Mouse (Mus musculus): ENCODE results near the gene Agbl5. TPM values are rescaled to one million over a fixed set of nuclear protein-coding genes. Genes with fewer than 3 reads are reported as not detected.

Agbl5 gene
- polyA plus RNA-seq, 1 experiment from 2014 or later: 5.5 TPM

DNA sequence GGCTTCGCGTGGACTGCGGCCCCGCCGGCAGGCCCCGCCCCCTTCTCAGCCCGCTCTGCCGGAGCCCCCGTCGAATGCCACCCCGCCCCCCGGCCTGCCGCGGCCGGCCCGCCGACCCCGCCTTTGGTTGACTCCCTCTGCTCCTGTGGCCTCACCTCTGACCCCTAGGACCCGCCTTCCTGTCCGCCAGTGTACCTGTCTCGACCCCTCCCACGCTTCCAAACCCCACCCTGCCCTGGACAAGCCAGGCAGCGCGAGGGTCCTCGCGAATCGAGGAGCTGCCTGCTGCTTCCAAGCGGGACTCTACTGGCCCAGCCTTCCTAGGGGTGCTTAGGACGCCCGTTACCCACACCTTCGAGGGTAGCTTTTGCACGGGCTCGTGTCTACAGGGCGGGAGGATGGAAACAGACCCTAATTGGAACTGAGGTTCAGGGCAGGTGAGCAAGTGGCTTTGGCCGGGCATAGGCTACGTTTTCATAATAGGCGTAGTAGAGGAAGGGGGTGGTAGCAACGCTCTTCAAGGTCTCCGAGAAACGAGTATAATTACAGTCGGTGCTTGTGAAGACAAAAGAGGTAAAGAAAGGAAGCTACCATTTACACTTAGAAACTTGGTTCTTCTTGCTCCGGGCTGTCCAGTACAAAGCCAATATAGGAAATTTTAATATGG, 727 bp downstream of the Agbl5 start:
- Histone ChIP-seq H3K4me3 (ENCODE audit: low read depth, low read length) (peak overlapping the region; percentile 62), H3K27me3 (replicated peaks; ENCODE audit: control insufficient read depth, insufficient read depth, low read length) (no peaks in the 10 kb centered on the region), H3K9me3 (ENCODE audit: control insufficient read depth) (no peaks in the 10 kb centered on the region), H3K36me3 (ENCODE audit: control insufficient read depth, insufficient read depth) (peaks cover 26% of the 10 kb centered on the region), H3K4me1 (replicated peaks; ENCODE audit: control insufficient read depth, insufficient read depth, low read length) (no peaks in the 10 kb centered on the region), H3K27ac (ENCODE audit: low read depth, low read length) (peak overlapping the region; percentile 91), H3K4me2 (replicated peaks; ENCODE audit: low read depth) (peak overlapping the region; percentile 91), H3K9ac (ENCODE audit: low read depth, low read length) (peak overlapping the region; percentile 73)
- peak; percentile 2 for ATAC-seq
- TF ChIP-seq CTCF (IDR thresholded peaks at IDR 0.05; ENCODE audit: low read depth): no peak
- under 1% methylated on average over 40 of the region's 42 CpGs for WGBS

DNA sequence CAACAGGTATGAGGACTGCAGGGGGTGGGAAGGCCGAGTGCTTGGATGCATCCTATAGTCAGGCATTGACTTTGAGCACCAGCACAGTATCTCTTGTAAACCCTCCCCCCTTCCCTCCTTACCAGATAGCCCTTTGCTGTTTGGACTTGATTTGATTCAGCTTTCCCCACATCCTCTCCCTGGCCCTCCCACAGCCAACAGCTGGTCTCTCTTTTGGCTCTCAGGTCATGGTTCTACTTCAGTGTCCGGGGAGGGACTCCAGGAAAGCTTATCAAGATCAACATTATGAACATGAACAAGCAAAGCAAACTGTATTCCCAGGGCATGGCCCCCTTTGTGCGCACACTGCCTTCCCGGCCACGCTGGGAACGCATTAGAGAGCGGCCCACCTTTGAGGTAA, 1.9 kb downstream of the Agbl5 start:
- 62% methylated on average over 7 of the region's 7 CpGs for WGBS
- peak overlapping the region; percentile 15 for H3K27ac ChIP-seq (ENCODE audit: low read depth, low read length)
- H3K4me3 ChIP-seq (ENCODE audit: low read depth, low read length): no peak overlapping the region
- ATAC-seq: no peak
- no peaks in the 10 kb centered on the region for H3K4me1 ChIP-seq (replicated peaks; ENCODE audit: control insufficient read depth, insufficient read depth, low read length)
- no peak overlapping the region for H3K9ac ChIP-seq (ENCODE audit: low read depth, low read length)
- no peaks in the 10 kb centered on the region for H3K27me3 ChIP-seq (replicated peaks; ENCODE audit: control insufficient read depth, insufficient read depth, low read length)
- no peaks in the 10 kb centered on the region for H3K9me3 ChIP-seq (ENCODE audit: control insufficient read depth)
- peak overlapping the region; percentile 17; the same call in 1 of the 2 replicates for H3K4me2 ChIP-seq (replicated peaks; ENCODE audit: low read depth)
- TF ChIP-seq CTCF (IDR thresholded peaks at IDR 0.05; ENCODE audit: low read depth): no peak
- peaks cover 35% of the 10 kb centered on the region for H3K36me3 ChIP-seq (ENCODE audit: control insufficient read depth, insufficient read depth)

DNA sequence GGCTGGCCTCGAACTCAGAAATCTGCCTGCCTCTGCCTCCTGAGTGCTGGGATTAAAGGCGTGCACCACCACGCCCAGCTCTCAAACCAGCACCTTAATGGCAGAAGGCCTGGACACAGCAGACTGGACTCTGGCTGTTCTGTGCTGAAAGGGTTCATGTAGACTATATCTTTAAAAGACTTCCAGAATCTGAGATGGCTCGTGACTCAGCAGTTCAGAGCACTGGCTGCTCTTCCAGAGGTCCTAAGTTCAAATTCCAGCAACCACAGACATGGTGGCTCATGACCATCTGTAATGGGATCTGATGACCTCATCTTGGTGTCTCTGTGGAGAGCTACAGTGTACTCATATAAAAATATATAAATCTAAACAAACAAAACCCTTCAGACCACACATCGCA, 13.4 kb downstream of the Agbl5 start:
- ATAC-seq: peak; percentile 60
- peaks cover 25% of the 10 kb centered on the region for H3K36me3 ChIP-seq (ENCODE audit: control insufficient read depth, insufficient read depth)
- no peaks in the 10 kb centered on the region; the same call in none of the 2 replicates for H3K4me1 ChIP-seq (replicated peaks; ENCODE audit: control insufficient read depth, insufficient read depth, low read length)
- H3K27me3 ChIP-seq (replicated peaks; ENCODE audit: control insufficient read depth, insufficient read depth, low read length): no peaks in the 10 kb centered on the region
- H3K9me3 ChIP-seq (ENCODE audit: control insufficient read depth): no peaks in the 10 kb centered on the region
- H3K4me3 ChIP-seq (ENCODE audit: low read depth, low read length): no peak overlapping the region
- no peak for TF ChIP-seq CTCF (IDR thresholded peaks at IDR 0.05; ENCODE audit: low read depth)
- no peak overlapping the region for H3K9ac ChIP-seq (ENCODE audit: low read depth, low read length)
- no peak overlapping the region for H3K4me2 ChIP-seq (replicated peaks; ENCODE audit: low read depth)
- H3K27ac ChIP-seq (ENCODE audit: low read depth, low read length): no peak overlapping the region
- WGBS: 81% methylated on average over 5 of the region's 5 CpGs

DNA sequence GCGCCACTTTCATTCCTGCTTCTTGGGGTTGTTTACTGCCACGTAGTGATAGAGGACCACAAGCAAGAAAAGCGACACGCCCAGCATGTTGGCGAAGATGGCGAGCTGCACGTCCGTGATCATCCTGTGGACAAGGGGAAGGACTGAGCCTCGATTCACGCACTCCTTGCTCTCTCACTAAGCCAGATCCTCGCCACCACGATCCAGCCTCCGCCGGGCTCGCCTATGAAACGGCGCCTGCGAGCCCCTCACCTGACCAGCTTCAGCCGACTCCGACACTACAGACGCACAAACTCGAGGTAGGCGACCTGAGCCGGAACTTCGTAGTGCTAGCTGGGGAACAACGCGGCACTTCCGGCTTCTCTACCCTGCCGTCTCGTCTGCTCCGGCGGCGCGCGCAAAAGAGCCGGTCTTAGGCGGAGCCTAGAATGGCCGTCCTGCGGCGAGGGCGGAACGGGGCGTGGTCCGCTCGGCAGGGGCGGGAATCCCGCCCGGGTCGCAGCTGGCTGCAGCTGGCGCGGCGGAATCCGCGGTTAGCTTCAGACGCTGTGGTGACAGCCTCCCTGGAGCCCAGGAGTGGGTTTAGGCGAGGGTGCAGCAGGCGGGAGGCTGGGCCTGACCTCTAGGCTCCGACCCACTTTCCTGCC, 19.0 kb downstream of the Agbl5 start, which contains the start of gene Ost4:
TSS of gene Ost4 (minus strand) at position 376 of the 647 bp plus-strand sequence.
- Histone ChIP-seq H3K9me3 (ENCODE audit: control insufficient read depth) (no peaks in the 10 kb centered on the region), H3K9ac (ENCODE audit: low read depth, low read length) (peak within 1 kb of the TSS; percentile 81), H3K4me3 (ENCODE audit: low read depth, low read length) (peak within 1 kb of the TSS; percentile 75), H3K27me3 (replicated peaks; ENCODE audit: control insufficient read depth, insufficient read depth, low read length) (no peaks in the 10 kb centered on the region), H3K27ac (ENCODE audit: low read depth, low read length) (peak within 1 kb of the TSS; percentile 95), H3K4me2 (replicated peaks; ENCODE audit: low read depth) (peak within 1 kb of the TSS; percentile 90), H3K4me1 (replicated peaks; ENCODE audit: control insufficient read depth, insufficient read depth, low read length) (peaks cover 24% of the 10 kb centered on the region), H3K36me3 (ENCODE audit: control insufficient read depth, insufficient read depth) (peaks cover 25% of the 10 kb centered on the region)
- ATAC-seq: peak; percentile 89
- WGBS: under 1% methylated on average over 58 of the region's 58 CpGs
- no peak for TF ChIP-seq CTCF (IDR thresholded peaks at IDR 0.05; ENCODE audit: low read depth)

DNA sequence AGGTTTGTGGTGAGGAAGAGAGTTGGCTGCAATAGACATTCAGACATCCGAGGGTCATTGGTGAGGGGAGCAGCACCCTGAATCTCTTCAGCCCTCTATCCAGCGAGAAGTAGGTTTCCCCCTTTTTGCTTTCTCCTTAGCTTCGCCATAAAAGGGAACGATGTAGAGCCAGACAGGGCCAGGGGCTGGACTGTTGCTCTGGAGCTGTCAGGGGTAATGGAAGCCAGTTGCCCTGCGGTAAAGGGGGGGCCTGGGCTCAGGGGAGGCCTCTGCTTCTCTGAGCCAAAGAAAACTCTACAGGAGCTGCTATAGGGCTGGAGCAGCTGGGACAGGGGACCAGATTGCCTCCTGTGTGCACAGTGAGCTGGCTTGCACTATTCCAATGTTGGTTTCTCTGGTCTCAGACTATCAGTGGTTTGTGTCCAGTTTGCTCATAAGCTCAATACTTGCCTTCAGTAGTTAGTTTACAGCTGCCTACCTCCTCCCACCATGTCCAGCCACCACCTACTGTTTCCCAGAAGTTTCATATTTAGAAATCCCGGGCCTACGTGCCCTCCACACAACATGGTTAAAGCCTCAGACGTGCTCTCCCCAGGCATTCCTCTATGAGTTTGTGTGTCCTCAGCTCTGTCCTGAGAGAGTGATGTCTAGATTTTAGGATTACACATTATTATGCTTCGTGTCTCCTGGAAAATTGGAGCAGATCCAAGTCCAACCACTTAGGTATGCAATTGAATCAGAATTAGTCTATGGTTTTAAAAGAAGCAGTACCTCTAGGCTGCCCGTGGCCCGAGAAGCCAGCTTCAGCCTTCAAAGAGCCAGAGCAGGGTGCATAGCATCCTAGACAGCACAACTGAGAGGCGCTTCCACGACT, 20.2 kb downstream of the Agbl5 start:
- peak overlapping the region; percentile 90 for H3K4me2 ChIP-seq (replicated peaks; ENCODE audit: low read depth)
- H3K27me3 ChIP-seq (replicated peaks; ENCODE audit: control insufficient read depth, insufficient read depth, low read length): no peaks in the 10 kb centered on the region
- H3K4me1 ChIP-seq (replicated peaks; ENCODE audit: control insufficient read depth, insufficient read depth, low read length): peaks cover 24% of the 10 kb centered on the region
- H3K9ac ChIP-seq (ENCODE audit: low read depth, low read length): peak overlapping the region; percentile 69; the same call in 1 of the 2 replicates
- no peak for ATAC-seq
- H3K9me3 ChIP-seq (ENCODE audit: control insufficient read depth): no peaks in the 10 kb centered on the region
- H3K36me3 ChIP-seq (ENCODE audit: control insufficient read depth, insufficient read depth): peaks cover 23% of the 10 kb centered on the region
- peak overlapping the region; percentile 75 for H3K4me3 ChIP-seq (ENCODE audit: low read depth, low read length)
- H3K27ac ChIP-seq (ENCODE audit: low read depth, low read length): peak overlapping the region; percentile 95
- 25% methylated on average over 13 of the region's 13 CpGs for WGBS
- no peak for TF ChIP-seq CTCF (IDR thresholded peaks at IDR 0.05; ENCODE audit: low read depth)

DNA sequence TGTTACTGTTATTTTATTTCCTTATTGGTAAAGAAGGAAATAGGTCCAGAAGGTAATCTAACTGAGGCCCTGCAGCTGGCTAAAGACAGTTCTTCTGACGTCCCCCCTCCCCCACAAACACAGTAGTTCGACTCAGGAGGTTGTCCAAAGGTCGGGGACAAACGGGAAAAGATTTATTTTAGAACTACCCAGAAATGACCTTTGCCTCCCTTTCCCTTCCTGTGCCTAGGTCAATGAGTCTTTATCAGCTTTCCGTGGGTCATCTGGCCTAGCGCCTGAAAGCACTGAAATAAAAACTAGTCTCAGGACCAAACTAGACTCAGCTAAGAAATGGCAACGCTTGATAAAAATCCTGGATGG, 20.8 kb downstream of the Agbl5 start:
- Histone ChIP-seq H3K4me2 (replicated peaks; ENCODE audit: low read depth) (peak overlapping the region; percentile 90), H3K4me3 (ENCODE audit: low read depth, low read length) (no peak overlapping the region), H3K36me3 (ENCODE audit: control insufficient read depth, insufficient read depth) (peaks cover 17% of the 10 kb centered on the region), H3K27me3 (replicated peaks; ENCODE audit: control insufficient read depth, insufficient read depth, low read length) (no peaks in the 10 kb centered on the region), H3K9ac (ENCODE audit: low read depth, low read length) (no peak overlapping the region), H3K27ac (ENCODE audit: low read depth, low read length) (peak overlapping the region; percentile 95), H3K9me3 (ENCODE audit: control insufficient read depth) (no peaks in the 10 kb centered on the region), H3K4me1 (replicated peaks; ENCODE audit: control insufficient read depth, insufficient read depth, low read length) (peaks cover 24% of the 10 kb centered on the region)
- TF ChIP-seq CTCF (IDR thresholded peaks at IDR 0.05; ENCODE audit: low read depth): no peak
- WGBS: 5% methylated on average over 7 of the region's 7 CpGs
- ATAC-seq: peak; percentile 25
